Mouse (Mus musculus) adrenal gland, postnatal 10 days (tissue): ENCODE measurements around the gene Dmtf1. TPM values are rescaled to one million over a fixed set of nuclear protein-coding genes. Genes with fewer than 3 reads are reported as not detected.

Experiments
- DNase-seq: peaks from one replicate; pipeline ENCODE4 v3.0.0; 2021; ENCODE audit warnings: mixed read lengths
- total RNA-seq, 2 experiments: library from RNA; stranded (reverse); gene quantifications; 2 replicates each; pipeline ENCODE4 v1.2.3; 2021

Gene Dmtf1
- total RNA-seq, 2 experiments from 2014 or later, result 22.0 to 30.5 TPM

- no peak for DNase-seq
These were observed 54.1 kb downstream of the Dmtf1 start for GRCm38 (mm10) chr5:9107296-9108089.

GRCm38 (mm10) chr5:9106806-9107205 is 54.8 kb downstream of the Dmtf1 start:
- peak; percentile 56 for DNase-seq

- no peak for DNase-seq
These were observed 57.6 kb downstream of the Dmtf1 start for GRCm38 (mm10) chr5:9103958-9104357.

- peak; percentile 31 for DNase-seq
These were observed 58.9 kb downstream of the Dmtf1 start for GRCm38 (mm10) chr5:9102696-9103095.

- DNase-seq, result peak; percentile 77
These were observed 60.5 kb downstream of the Dmtf1 start for GRCm38 (mm10) chr5:9100849-9101801.

- DNase-seq, result peak; percentile 96
These were observed 61.2 kb downstream of the Dmtf1 start, which contains the start of gene Tmem243 for GRCm38 (mm10) chr5:9100207-9100848. TSS of gene Tmem243 (plus strand) at chr5:9100668.

- no peak for DNase-seq
These were observed 68.1 kb downstream of the Dmtf1 start for GRCm38 (mm10) chr5:9093490-9093889.

- no peak for DNase-seq
These were observed 68.9 kb downstream of the Dmtf1 start for GRCm38 (mm10) chr5:9092716-9093115.

- DNase-seq, result no peak
These were observed 71.0 kb downstream of the Dmtf1 start for GRCm38 (mm10) chr5:9090493-9091106.

- DNase-seq, result no peak
These were observed 74.5 kb downstream of the Dmtf1 start for GRCm38 (mm10) chr5:9086924-9087719.

GRCm38 (mm10) chr5:9079773-9080501 is 81.6 kb downstream of the Dmtf1 start:
- no peak for DNase-seq

- peak; percentile 25 for DNase-seq
These were observed 88.3 kb downstream of the Dmtf1 start for GRCm38 (mm10) chr5:9073177-9073854.

GRCm38 (mm10) chr5:9071360-9071759 is 90.2 kb downstream of the Dmtf1 start:
- DNase-seq, result no peak

- DNase-seq, result no peak
These were observed 91.9 kb downstream of the Dmtf1 start for GRCm38 (mm10) chr5:9069599-9070209.

- DNase-seq, result peak; percentile 62
These were observed 92.7 kb downstream of the Dmtf1 start for GRCm38 (mm10) chr5:9068886-9069285.
